Mouse (Mus musculus): ENCODE results near the gene Il16.

DNA sequence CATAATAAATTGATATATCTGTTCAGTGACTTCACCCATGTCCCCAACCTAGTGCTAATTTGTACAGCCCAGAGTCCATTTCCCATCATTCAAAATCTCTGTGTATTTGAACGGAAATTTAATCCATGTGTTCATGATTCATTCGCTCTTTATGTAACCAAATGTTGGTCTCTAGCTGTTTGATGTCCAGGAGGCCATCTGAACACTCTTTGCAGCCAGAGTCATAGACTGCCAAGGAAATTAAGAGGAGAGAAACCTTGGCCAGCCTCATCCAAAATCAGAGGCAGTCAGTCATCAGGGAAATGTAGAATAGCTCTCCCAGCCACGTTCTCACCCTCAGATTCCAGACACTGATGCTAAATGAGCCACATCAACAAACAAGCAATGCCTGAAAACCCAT, 18.1 kb upstream of the Il16 start:
- no peak for TF ChIP-seq CTCF (IDR thresholded peaks at IDR 0.05; ENCODE audit: insufficient read depth, low read length)
- no peak for TF ChIP-seq POLR2A (IDR thresholded peaks at IDR 0.05; ENCODE audit: borderline replicate concordance, extremely low read depth, low read depth, low read length)

Data from lung, adult 2 months (tissue).